30 mouse cellular contexts compared by ENCODE assay signal in genomic region chrX:17175748-17176147, GRCm38 (mm10).
"Had no signal": no experiment of that assay in that cellular context is flagged by ENCODE, and none has a peak within 500 bp of the region (broad histone marks: within the 10 kb centered on the region; RNA-seq: fewer than 3 reads in every experiment).

No protein-coding gene starts in this region.

- H3K27me3 ChIP-seq: limb, embryonic 12.5 days; limb, embryonic 13.5 days; limb, embryonic 15.5 days; liver, embryonic 12.5 days; liver, embryonic 13.5 days; liver, embryonic 15.5 days; lung, embryonic 15.5 days; midbrain, embryonic 12.5 days; midbrain, embryonic 13.5 days; midbrain, embryonic 15.5 days; neural tube, embryonic 12.5 days had no signal

- H3K4me3 ChIP-seq: limb, embryonic 10.5 days; limb, embryonic 12.5 days; limb, embryonic 13.5 days; limb, embryonic 15.5 days; liver, embryonic 12.5 days; liver, embryonic 13.5 days; liver, embryonic 15.5 days; lung, embryonic 15.5 days; megakaryocyte, embryonic 14.5 days; midbrain, embryonic 10.5 days; midbrain, embryonic 12.5 days; midbrain, embryonic 13.5 days; midbrain, embryonic 15.5 days; myocyte; neural tube, embryonic 12.5 days had no signal

- DNase-seq: left cerebral cortex, postnatal 4 days; liver; liver, embryonic 13.5 days; liver, postnatal 0 days; lung, adult 18-20 months; lung, adult 2 months; lung, embryonic 14.5 days; lung, postnatal 10 days; lung, postnatal 14 days; lung, postnatal 36 days; lung, postnatal 4 days; midbrain, embryonic 14.5 days had no signal

- H3K27ac ChIP-seq: limb, embryonic 10.5 days; limb, embryonic 12.5 days; limb, embryonic 13.5 days; limb, embryonic 15.5 days; liver, embryonic 12.5 days; liver, embryonic 13.5 days; liver, embryonic 14.5 days; liver, embryonic 15.5 days; lung, embryonic 15.5 days; macrophage; midbrain, embryonic 10.5 days; midbrain, embryonic 12.5 days; midbrain, embryonic 13.5 days; midbrain, embryonic 15.5 days; neural tube, embryonic 12.5 days had no signal

- ATAC-seq: liver, embryonic 12.5 days; liver, postnatal 0 days; lung, postnatal 0 days; midbrain, embryonic 13.5 days; midbrain, embryonic 15.5 days; midbrain, embryonic 16.5 days had no signal

- H3K4me1 ChIP-seq: limb, embryonic 10.5 days; limb, embryonic 12.5 days; limb, embryonic 13.5 days; limb, embryonic 15.5 days; liver, embryonic 12.5 days; liver, embryonic 13.5 days; liver, embryonic 15.5 days; lung, embryonic 15.5 days; megakaryocyte, embryonic 14.5 days; midbrain, embryonic 10.5 days; midbrain, embryonic 12.5 days; midbrain, embryonic 13.5 days; midbrain, embryonic 15.5 days; neural tube, embryonic 12.5 days had no signal
